Mouse (Mus musculus) Patski (cell line): ENCODE measurements at regions not wholly inside any gene's neighbourhood (a gene's known extent, or its start where the extent isn't known, plus 50 kb on each side); places are given as distances from the start of the nearest gene placed in this dataset.
A peak's percentile ranks its signal among the peaks of the same experiment; 100 is the strongest.

Experiments
- ATAC-seq: fragments of 100-300 bp; one replicate; pipeline ENCODE4 v1.8.0; 2021
- CTCF ChIA-PET: fragments of 350-600 bp; sonication (Branson Sonifier 250); formaldehyde crosslinking; loops from one replicate; lab custom pipeline; 2022; ENCODE audit warnings: inconsistent platforms; lab: Charles Lee
- POLR2A ChIA-PET: fragments of 350-600 bp; sonication (Branson Sonifier 250); formaldehyde crosslinking; loops from one replicate; lab custom pipeline; 2022; ENCODE audit warnings: antibody characterized with exemption, inconsistent platforms; lab: Charles Lee
- DNase-seq: peaks from one replicate; pipeline ENCODE4 v3.0.0-alpha.2; 2011; ENCODE audit warnings: low read depth, low spot score
- H3K27me3 ChIP-seq: fragments of 371-371 bp; one replicate; pipeline ENCODE4 v1.5.1; 2021
- CTCF ChIP-seq: fragments of 100-300 bp; IDR thresholded peaks from one replicate; pipeline ENCODE4 v1.5.1; 2021
- in situ Hi-C: fragments of 300-500 bp; cut with MboI; formaldehyde crosslinking; loops from 3 replicates; pipeline ENCODE4 v1.11.1; 2018; ENCODE audit warnings: low pct_unique_long_range_greater_than_20kb, mixed read lengths

DNA sequence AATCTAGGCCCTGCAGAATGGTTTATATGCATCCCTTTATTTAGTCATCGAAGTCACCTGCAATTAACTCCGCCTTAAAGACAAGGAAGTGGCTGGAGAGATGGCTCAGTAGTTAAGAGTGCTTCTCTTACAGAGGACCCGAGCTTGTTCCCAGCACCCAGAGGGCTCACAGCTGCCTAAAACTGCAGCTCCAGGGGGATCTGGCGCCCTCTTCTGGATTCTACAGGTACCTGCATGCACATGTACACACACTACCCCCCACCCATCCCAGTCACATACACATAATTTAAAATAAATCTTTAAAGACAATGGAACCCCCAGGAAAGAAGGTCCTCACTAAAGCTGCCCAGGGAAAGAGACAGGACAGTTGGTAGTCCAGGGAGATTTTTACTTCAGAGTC, 148.5 kb upstream of the Tsc22d1 start:
- CTCF ChIA-PET, result no interaction called here
- in situ Hi-C loops, result no loop called here
- ATAC-seq (no peak), DNase-seq (no peak)
- no peak for TF ChIP-seq CTCF
- no peaks in the 10 kb centered on the region for H3K27me3 ChIP-seq
- POLR2A ChIA-PET, result no interaction called here

DNA sequence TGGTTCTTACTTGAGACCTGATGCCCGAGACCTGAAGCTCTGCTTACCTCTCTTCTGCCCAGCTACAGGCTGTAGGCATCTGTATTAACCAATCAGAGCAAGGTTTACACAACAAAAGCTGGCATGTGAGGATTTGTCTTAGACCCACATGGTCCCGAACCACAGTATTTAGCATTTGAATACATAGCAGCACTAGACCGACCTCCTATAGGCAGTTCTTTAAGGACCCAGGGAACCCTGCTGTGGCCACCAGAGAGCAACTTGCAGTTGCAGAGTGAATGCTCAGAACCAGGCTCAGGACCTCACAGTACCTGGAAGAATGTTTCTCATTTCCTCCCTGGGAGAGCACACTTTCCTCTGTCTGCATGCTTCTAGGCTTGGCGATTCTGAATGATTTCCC, 147.7 kb upstream of the Tsc22d1 start:
- in situ Hi-C loops, result no loop called here
- DNase-seq (no peak), ATAC-seq (no peak)
- ChIA-PET CTCF (interaction anchor here (0.6 kb wide), 1 partner anchor 8 kb away, joined by 3 read pairs; no protein-coding TSS in a partner anchor), POLR2A (interaction anchor here (0.6 kb wide), 1 partner anchor 114 kb away, joined by 3 read pairs; no protein-coding TSS in a partner anchor)
- no peaks in the 10 kb centered on the region for H3K27me3 ChIP-seq
- TF ChIP-seq CTCF, result no peak

DNA sequence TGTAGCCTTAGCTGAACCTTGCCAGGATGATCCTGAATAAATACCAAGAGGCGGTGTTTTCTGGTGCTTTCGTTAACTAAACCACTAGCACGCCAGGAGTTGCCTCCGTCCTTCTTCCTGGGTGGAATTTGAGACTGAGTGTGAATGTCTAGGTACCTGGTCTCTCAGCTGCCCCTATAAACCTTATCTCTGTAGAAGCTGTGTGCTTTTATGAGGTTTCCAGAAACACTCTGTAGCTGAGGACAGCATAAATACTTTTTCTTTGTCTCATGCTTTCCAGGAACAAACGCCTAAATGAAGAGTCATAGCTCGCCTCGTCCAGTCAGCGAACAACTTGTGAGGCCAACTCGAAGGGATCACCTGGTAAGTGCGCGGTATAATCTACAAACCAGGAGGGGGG, 143.6 kb upstream of the Tsc22d1 start:
- no peak for ATAC-seq
- ChIA-PET CTCF (interaction anchor here (0.8 kb wide), 1 partner anchor 13 kb away, joined by 3 read pairs; no protein-coding TSS in a partner anchor), POLR2A (no interaction called here)
- in situ Hi-C loops, result no loop called here
- no peaks in the 10 kb centered on the region for H3K27me3 ChIP-seq
- DNase-seq, result no peak
- TF ChIP-seq CTCF, result no peak

DNA sequence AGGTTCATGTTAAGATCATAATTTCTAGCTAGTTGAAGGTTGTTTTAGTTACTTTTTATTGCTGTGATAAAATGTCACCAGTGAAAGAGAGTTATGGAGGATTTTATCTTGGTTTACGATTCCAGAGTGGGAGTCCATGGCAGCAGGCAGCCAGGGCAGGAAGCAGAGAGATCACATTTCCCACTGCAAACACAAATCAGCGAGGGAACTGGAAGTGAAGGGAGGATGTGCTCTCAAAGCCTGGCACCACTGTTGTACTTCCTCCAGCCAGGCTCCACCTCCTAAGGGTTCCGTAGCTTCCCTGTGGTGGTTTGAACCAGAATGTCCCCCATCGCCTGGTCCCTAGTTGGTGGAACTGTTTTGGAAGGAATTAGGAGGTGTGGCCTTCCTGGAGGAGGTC, 141.9 kb upstream of the Tsc22d1 start:
- ChIA-PET POLR2A (no interaction called here), CTCF (interaction anchor here (1.5 kb wide), 1 partner anchor 12 kb away, joined by 4 read pairs; no protein-coding TSS in a partner anchor)
- ATAC-seq (no peak), DNase-seq (no peak)
- no peaks in the 10 kb centered on the region for H3K27me3 ChIP-seq
- TF ChIP-seq CTCF, result no peak
- in situ Hi-C loops, result no loop called here

DNA sequence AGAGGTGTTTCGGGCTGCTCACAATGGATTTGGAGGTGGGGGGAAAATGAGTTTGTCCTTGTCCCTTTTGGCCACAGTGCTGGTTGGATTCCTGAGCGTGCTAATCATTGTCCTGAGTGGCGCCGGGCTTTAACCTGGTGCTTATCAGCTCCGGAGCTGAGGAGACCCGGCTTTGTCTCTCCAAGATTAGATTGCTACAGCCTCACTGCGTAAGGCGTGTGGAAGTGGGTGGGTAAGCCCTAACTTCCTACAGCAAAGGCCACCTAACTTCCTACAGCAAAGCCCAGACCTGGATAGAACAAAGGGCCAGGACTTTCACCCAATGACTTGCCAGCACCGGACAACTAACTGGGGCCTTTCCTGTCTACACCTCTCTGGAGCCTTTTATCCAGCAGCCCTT, 138.1 kb upstream of the Tsc22d1 start:
- ChIA-PET POLR2A (no interaction called here), CTCF (no interaction called here)
- no peak for TF ChIP-seq CTCF
- no peaks in the 10 kb centered on the region for H3K27me3 ChIP-seq
- in situ Hi-C loops, result no loop called here
- no peak for ATAC-seq
- no peak for DNase-seq

DNA sequence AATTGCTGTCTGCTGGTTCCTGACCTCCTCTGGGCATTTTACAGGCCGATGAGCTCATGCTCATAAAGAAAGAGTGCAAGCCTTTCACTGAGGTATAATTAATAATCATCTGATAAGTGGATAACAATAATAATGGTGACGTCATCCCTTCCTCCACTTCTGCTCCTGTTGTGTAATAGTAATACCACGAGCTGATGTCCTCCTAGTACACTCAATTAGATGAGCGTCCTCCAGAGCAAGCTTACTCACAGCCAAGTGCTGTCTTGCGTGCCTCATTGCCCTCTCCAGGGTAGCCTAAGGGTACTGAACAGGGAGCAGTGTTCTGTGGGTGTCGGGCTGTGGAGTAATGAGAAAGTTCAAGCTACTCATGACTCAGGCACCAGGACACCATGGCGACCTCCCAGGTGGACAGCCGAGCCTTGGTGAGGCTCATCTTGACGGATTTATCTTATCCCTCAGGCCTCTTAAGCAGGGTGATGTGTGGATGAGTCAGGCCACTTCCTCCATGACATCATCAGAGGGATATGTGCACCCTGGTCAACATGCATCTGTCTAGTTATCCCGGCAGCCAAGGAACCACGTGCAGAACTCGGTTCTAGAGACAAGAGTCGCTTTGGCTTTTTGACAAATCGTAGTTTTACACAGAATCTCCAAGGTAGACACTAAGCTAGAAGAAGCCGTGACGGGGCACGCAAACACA, 135.9 kb upstream of the Tsc22d1 start:
- ChIA-PET POLR2A (interaction anchor here (1.0 kb wide), 1 partner anchor 17 kb away, joined by 3 read pairs; no protein-coding TSS in a partner anchor), CTCF (no interaction called here)
- H3K27me3 ChIP-seq, result no peaks in the 10 kb centered on the region
- ATAC-seq (peak; percentile 95), DNase-seq (peak; percentile 96)
- no peak for TF ChIP-seq CTCF
- in situ Hi-C loops, result no loop called here

DNA sequence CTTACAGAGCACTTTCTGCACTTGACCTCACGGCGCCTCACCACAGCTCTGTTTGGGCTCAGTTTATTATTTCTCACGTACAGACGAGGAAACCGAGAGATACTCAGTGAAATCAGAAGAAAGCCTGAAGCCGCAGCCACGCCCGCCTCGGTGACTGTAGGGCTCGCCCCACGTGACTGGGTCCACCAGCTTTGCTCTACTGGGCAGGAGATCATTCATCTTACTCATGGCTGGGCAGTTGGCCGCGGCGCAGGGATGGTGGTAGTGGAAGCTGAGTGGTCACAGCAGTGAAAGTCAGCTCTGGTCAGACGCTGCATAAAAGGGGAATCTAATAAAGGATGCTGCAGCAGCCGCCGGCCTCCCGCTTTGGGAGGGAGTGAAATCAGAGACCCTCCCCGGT, 135.2 kb upstream of the Tsc22d1 start:
- no peak for TF ChIP-seq CTCF
- CTCF ChIA-PET, result no interaction called here
- DNase-seq (no peak), ATAC-seq (peak; percentile 17)
- in situ Hi-C loops, result no loop called here
- H3K27me3 ChIP-seq, result no peaks in the 10 kb centered on the region
- POLR2A ChIA-PET, result interaction anchor here (1.0 kb wide), 1 partner anchor 17 kb away, joined by 3 read pairs; no protein-coding TSS in a partner anchor

DNA sequence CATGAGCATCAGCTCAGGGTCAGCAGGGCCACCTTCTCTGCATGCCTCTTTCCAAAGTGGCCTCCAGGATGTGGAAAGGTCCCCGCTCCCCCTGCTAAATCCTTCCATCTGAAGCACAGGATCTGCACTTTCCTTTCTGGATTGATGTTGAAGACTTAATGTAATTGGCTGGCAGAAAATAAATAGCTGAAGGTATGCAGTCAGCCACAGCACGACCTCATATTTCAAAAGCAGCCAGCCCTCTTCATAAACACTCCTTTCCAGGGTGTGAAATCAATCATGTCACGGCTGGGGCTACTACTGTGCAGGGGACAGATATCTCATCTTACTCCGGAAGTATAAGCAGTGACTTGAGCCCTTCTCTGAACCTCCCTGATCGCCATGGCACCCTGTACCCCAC, 132.9 kb upstream of the Tsc22d1 start:
- POLR2A ChIA-PET, result no interaction called here
- in situ Hi-C loops, result no loop called here
- TF ChIP-seq CTCF, result no peak
- ATAC-seq (no peak), DNase-seq (no peak)
- no peaks in the 10 kb centered on the region for H3K27me3 ChIP-seq
- CTCF ChIA-PET, result no interaction called here

DNA sequence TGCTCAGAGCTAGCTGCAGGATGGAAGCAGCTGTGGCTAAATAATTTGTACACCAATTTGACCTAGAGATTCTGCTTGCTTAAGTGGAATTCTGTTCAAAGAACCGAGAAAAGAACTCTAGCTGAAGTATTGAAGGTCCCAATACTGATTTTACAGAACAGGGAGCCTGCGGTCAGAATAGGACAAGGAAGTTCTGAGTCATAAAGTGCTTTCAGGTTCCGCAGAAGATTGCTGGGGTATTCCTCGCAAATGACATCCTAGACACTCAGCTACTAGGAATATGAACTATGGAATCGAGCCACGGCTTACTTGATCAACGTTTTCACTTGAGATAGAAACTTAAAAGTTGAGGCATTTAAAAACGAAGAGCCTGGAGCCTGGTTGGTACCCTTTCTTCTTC, 127.0 kb upstream of the Tsc22d1 start:
- ChIA-PET POLR2A (no interaction called here), CTCF (interaction anchor here (1.1 kb wide), 1 partner anchor 10 kb away, joined by 3 read pairs; no protein-coding TSS in a partner anchor)
- ATAC-seq (no peak), DNase-seq (no peak)
- no peak for TF ChIP-seq CTCF
- in situ Hi-C loops, result no loop called here
- H3K27me3 ChIP-seq, result no peaks in the 10 kb centered on the region

DNA sequence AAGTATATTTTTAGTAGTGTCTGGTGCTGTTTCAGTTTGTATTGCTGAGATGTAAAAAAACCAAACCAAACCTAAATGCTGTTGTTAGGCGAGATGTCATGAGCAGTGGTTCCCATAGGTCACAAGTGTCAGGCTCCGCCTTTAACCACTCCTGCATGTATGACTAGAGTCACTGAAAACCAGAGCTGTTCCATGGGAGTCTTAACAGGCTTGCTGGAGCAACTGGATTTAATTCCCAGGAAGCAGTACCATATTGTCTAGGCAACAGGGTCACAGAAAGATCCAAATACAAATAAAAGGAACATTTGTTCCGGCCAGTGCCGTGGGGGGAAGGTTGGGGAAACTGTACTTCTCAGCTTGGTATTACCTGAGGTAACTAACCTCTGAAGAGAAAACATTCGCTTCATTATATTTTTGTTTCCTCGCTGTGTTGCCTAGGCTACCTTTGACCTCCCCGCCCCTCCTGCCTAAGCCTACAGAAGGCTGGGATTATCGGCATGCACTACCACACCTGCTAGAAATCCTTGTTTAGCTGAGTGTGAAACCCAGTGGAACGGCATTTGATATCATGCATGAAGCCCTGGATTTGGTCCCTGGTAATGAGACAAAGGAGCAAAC, 124.3 kb upstream of the Tsc22d1 start:
- ATAC-seq (no peak), DNase-seq (no peak)
- no peaks in the 10 kb centered on the region for H3K27me3 ChIP-seq
- no peak for TF ChIP-seq CTCF
- ChIA-PET CTCF (no interaction called here), POLR2A (interaction anchor here (1.4 kb wide), 1 partner anchor 16 kb away, joined by 3 read pairs; no protein-coding TSS in a partner anchor)
- in situ Hi-C loops, result no loop called here

DNA sequence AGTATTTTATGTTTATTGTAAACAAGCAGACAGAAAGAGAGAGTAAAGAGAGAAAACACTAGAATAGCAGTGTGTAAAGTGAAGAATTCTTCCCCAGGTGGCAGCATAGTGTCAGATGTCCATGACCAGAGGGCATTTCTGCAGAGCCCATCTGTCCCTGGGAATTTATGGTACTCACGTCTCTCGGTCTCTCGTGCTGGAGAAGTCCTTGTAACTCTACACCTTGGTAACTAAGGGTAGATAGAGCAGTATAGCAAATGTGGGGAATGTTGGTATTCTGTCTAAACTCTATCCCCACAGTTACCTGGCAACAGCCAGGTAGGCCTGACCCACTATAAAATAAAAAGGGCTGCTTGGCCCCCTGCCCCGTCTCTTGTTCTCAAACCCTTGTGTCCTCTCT, 122.5 kb upstream of the Tsc22d1 start:
- no peaks in the 10 kb centered on the region for H3K27me3 ChIP-seq
- ChIA-PET CTCF (no interaction called here), POLR2A (no interaction called here)
- TF ChIP-seq CTCF, result no peak
- DNase-seq, result no peak
- in situ Hi-C loops, result no loop called here
- no peak for ATAC-seq
